Mouse (Mus musculus) induced T-regulatory cell, adult 2 months (primary cell): ENCODE results near the gene Frmpd2.
"Not testable (repeated sequence)": the region's sequence is repeated elsewhere in the genome, so short reads cannot be mapped to it uniquely, and the experiment has no call there.

Experiments
- DNase-seq: peaks from one replicate; pipeline ENCODE4 v3.0.0-alpha.2; 2012; ENCODE audit warnings: low read depth

Frmpd2 gene

DNA sequence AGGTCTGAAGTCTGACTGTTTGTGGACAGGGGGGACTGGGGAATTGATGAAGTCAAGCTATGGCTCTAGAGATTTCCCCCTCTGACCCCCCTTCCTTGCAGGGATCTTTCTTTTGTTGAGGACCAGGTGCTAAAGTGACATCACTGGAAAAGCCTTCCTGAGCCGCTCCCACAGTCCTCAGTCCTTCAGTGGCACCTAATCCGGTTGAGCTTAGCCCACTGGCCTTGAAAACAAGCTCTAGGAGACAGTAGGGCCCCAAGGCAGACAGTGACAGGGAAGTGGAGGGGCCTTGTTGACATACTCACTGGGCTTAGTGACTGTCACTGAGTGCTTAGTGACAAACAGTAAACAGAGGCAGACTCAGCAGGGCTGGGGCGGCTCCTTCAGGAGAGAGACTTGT is at the start of gene Frmpd2:
Frmpd2 (plus strand) TSS at position 366 of the 400 bp plus-strand sequence.
- DNase-seq, result no peak

DNA sequence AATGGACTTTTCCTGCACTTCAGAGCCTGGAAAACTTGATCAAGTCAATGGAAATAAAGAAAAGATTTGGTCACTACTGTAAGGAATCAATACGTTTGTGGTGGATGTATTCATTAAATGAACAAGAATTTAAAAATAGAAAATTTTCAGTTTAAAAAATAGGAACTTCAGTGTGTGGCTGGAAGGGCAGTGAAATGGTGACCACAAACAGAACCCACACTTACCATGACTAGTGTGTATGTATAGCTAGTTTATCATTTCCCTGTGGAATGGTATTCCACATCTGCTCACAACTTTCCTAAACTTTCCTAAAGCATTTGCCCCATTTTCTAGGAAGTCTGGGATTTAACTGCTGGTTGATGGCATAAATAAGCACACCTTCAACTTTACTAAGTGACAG is 48.5 kb upstream of the Frmpd2 start:
- no peak for DNase-seq

DNA sequence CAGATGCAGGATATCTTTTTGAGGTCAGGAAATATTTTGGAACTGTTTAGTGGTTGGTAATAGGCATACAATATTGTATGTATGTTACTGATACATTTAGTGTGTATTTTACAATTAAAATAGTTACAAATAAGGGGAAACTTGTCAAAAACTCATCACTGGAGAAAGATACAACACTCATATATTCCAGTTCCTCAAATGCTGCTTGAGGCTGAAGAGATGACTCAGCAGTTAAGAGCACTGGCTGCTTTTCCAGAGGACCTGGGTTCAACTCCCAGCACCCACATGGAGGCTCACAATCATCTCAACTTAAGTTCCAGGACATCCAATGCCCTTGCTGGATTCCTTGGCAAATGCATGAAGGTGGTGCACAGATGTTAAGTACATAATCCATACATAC is 47.4 kb upstream of the Frmpd2 start:
- DNase-seq, result no peak

DNA sequence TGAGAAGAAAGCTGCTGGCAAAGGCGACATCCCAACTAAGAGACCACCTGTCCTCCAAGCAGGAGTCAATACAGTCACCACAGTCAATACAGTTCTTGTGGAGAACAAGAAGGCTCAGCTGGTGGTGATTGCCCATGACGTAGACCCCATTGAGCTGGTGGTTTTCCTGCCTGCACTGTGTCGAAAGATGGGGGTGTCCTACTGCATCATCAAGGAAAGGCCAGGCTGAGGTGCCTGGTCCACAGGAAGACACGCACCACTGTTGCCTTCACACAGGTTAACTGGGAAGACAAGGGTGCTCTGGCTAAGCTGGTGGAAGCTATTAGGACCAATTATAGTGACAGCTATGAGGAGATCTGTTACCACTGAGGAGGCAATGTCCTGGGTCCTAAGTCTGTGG is 39.0 kb upstream of the Frmpd2 start:
- DNase-seq, result not testable (repeated sequence)

DNA sequence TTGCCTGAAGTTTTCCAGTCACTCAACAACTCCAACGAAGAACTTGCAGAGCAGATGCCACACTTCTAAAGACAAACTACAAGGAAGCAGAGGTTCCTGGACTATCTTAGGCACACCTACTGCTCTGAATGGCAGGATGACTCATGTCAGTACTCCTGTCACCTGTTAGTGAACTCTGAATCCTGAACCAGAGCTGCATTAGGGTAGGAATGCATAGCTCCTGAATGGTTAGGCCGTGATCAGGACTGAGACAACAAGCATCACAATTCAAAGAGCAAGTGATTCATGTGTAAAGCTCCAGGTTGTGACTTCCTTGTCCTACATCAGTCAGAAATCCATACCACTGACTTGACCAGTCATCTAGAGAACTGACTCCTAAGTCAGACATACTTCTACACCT is 27.7 kb upstream of the Frmpd2 start:
- peak; percentile 54 for DNase-seq

DNA sequence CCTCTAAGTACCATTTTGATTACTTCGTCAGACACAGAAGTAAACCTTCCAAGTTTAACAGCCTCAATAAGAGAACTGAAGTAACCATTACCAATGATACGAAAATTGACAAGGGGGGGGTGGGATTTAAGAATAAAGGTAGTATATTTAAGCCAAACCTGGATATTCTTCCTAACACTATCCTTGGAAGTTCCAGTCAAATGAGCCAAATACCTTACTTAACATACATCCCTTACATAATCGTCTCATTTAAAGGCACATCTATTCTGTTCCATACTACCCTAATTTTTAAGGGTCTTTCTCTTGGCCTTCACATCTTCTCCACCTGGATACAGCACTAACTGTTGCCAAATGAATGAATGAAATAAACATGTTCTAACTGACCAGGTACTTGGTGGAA is 25.5 kb upstream of the Frmpd2 start:
- DNase-seq, result peak; percentile 37

DNA sequence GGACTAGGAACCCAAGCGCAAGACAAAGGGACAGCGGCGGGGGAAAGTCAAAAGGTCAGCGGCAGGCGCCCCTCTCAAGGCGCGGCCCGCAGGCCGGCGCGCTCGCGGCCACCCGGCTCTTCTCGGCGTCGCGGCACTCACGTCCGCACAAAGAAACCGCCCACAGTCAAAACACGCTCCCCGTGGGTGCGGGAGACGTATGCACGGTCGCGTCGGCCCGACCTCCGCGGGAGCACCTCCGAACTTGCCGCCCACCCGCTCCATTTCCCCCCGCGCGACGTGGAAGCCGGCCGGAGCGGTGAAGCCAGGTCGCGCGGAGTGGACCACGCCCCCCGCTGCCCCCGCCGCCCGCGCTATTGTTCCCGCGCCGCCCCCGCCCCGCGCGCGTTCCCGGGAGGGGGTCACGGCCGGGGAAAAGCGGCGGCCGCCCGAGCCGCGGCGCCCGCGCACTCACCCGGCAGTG is 24.9 kb upstream of the Frmpd2 start:
- DNase-seq, result no peak

DNA sequence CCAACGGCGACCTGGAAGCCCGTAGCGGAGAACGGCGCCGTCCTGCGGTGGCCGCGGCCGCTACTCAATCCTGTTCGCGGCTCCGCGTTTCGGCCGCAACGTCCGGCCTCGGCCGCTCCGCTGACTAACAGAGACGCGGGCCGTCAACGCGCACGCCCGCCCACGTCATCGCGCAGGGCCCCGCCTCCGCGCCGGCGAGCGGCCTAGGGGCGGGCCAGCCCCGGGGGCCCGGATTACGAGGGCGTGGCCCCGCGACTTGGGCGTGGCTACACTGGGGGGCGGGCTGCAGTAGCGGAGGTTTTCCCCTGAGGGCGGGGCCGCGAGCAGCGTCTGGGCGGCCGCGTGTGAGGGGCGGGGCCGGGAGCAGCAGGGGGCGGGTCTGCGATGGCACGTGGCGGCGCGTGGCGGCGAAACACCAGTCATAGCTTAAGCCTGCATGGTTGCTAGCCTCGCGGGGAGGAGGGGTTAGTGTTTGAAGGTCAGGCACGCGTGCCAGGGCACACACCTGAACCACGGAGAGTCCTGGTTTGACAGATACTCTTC is 24.4 kb upstream of the Frmpd2 start, which contains the start of gene Mapk8:
Mapk8 (minus strand) TSS at position 132 of the 543 bp plus-strand sequence.
- DNase-seq, result peak; percentile 97

DNA sequence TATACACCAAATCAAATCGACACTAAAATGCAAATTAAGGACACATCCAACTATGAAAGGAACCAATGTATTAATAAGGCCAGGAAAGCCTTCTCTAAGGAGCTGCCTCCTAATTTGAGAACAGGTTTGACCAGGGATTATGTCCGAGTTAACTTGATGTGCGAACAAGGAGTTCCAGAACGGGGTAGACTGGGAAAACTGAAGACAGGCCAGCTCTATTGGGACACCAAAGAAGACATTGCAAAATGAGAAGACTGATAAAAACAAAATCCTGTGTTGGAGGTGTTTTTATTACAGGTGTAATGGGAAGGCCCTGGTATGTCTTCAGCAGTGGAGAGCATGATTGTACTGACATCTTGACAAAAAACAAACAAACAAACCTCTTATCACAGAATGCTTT is 23.2 kb upstream of the Frmpd2 start:
- DNase-seq, result no peak

DNA sequence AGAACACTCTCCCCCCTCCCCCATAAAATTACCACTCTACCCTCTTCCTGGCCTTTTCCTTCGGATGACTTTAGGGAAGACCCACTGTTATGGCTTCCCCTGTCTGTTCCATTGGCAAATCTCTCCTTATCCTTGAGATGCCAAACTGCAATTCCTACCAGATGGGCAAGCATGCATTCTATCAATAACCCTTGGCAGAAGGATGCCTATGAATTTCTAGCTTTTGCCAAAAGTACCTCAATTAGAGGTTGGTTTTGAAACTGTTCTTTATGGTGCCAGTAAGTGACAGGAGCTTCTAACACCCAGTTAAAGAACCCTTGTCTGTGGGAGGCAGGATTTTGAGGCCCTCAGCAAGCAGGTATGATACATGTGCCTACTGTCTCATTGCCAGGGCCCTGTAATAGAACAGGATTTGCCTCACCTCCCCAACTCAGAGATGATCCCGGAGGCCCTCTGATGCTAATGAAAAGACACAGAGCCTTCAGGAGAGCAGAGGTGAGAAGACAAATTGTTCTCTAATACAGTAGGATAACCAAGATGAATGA is 22.1 kb upstream of the Frmpd2 start:
- no peak for DNase-seq

DNA sequence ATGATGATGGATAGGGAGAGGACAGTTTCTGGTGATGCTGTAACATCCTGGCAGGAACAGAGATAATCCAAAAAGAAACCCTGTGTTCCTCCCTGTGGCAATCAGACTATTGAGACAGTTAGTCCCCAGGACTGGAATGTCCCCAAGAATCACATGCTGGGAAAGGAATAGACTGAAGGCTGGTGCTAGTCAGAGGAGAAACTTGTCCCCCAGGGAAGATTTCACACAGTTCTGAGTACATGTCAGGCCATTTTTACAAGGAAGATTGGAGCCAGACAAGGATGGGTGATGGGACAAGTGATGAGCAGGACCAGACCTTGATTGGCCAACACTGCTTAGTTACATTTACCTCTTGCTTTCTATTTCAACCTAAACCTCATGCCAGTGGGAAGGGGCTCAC is 21.2 kb upstream of the Frmpd2 start:
- DNase-seq, result no peak

DNA sequence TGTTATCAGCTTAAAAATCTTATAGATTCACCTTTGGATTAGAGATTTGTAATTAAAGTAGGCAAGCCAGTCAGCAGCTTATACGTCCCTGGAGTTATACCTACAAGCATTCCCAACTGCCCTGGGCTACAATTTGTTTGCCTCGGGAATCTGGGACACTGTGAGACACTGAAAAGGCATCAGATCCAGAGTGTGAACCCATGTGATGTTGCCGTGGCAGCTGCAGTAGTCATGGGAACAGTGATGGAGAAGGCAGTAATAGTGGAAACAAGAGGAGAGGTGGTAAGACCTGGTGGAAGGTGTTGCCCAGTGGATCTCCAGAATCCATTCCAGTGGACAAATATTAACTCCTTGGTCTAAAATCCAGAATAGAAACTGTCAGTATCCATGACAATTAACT is 7.8 kb upstream of the Frmpd2 start:
- no peak for DNase-seq

DNA sequence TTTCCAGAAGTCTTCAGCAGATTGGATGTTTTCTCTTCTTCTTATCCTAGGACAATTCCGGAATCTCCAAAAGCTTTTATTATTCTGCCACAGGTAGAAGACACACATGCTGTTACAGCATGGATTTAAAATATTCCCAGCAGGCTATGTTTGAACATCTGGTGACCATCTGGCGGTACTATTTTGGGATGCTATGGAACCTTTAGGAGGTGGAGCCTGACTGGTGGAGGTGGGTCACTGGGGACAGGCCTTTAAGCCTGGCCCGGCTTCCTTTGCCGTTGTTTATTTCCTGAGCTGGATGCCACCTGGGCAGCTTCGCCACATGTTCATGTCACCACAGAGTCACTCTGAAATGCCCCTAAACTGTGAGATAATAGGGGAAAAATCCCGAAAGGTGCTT is 3.7 kb upstream of the Frmpd2 start:
- DNase-seq, result no peak

DNA sequence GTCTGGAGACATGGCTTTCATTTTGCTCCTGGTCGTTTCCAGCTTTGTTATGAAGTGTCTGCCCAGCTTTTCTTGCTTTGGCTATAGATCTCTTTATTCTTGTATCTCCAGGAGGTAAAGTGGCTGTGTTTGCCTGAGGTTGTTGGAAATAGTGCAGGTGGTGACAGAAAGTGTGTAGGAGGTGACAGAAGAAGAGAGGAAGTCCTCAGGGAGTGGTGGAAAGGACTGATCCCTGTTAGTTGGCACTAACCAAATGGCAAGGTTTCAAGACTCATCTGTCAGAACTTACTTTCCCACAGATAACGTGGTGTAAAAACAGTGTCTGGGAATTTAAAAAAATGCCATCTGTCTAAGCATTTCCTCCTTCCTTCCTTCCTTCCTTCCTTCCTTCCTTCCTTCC is 3.0 kb downstream of the Frmpd2 start:
- no peak for DNase-seq

DNA sequence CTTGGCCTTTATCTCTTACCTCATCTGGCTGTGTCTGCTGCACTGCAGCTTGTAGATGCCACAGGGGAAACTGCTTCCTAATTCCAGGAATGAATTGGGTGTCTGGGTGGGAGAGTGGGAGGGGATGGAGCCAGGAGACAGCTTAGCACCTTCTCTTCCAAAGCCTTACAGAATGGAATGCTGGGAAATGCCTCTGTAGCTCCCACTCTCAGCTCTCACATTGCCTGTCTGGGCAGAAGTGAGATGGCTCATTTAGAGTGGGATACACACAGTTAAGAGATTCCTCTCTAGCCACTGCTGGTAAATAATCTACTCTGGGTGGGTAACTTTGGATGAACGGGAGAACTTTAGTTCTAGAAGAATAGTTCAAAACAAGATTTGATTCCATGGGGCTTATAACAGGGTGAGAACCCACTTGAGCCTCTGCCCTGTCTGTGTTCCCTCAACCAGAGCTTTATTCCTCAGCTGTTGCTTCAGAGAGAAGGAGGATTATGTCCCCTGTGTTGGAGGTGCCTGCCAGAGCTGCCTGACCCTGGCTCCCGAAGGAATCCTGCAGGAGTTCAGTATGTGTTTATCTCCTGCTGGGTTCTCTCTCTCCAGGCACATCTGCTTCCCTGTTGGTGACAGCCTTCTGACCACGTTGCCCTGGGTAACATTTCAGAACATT is 4.7 kb downstream of the Frmpd2 start:
- no peak for DNase-seq

DNA sequence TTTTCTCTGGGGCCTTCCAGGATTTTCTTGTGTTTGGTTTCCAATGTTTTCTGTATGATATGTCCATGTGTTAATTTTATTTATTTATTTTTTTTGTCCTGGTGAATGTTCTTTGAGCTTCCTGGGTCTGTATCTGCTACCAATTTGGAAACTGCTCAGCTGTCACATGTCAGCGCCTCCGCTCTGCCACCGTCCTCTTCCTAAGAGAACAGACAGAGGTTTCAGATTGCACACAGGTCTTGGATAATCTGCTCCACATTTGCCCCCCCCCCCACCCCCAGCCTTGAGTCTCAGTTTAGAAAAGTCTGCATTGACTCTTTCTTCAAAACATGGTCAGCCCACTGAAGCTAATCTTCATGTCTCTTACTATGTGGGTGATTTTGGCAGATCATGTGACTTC is 10.5 kb downstream of the Frmpd2 start:
- DNase-seq, result no peak

DNA sequence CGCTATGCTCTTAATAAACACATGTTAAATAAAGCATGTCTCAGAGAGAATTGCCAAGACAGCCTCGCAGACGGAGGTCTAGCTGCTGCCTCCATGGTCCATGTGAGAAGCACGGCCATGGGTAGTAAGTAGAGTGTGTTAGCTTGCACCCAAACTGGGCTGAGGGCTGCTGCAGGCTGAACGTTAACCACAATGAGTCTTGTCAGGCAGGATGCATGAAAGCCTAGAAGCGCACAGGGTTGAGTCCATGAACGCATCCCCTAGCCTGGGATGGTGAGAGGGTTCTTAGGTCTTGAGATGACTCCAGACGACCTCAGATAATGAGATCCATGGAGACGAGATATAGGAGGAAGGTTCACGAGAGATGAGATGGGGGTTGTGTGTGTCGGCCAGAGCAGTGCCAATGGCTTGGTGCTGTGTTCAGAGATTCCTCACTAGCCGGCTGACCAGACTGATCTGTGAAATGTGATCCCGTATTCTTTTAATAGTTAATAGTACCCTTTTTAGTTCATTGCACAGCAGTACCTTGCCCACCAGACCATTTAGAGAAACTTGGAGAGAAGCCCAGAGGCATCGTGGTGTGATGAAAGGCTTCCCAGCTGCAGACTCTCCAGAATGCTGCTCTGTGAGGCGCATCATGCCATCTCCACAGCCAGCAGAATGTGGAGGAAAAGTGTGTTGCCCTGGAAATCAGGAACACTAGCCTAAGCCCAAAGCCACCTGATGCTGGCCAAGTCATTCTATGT is 16.5 kb downstream of the Frmpd2 start:
- DNase-seq, result no peak

DNA sequence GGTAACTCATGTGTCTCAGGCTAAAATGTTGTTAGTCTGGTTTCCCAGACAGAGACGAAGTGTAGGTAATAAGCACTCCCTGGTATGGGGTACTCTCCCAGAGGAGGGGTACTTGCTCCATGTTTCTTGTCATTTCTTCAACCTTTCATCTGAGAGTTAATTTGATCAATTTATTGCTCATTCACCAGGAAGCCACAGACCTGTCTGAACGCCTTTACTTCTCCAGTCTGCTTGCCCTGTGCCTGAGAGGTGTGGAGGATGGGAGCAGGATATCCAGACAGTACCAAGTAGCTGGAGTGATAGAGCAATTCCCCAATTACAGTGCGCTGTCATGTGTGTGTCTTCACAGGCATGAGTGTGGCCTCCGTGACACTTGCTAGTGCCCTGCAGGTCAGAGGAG is 23.7 kb downstream of the Frmpd2 start:
- DNase-seq, result no peak

DNA sequence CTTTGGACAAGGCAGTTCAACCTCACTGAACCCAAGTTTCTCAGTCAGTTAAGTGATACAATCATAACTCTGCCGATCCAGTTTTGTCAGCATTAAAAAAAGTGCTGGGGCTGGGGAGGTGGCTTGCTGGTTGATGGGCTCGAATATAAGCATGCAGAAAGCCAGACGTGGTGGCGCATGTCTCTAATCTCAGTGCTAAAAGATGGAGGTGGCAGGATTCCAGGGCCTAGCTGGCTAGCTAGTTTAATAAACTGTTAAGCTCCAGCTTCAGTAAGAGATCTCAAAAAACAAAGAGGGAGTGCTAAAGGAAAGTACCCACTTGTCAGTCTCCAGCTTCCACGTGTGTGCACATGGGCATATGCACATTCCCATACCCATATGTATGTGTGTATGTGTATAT is 25.9 kb downstream of the Frmpd2 start:
- DNase-seq, result no peak

DNA sequence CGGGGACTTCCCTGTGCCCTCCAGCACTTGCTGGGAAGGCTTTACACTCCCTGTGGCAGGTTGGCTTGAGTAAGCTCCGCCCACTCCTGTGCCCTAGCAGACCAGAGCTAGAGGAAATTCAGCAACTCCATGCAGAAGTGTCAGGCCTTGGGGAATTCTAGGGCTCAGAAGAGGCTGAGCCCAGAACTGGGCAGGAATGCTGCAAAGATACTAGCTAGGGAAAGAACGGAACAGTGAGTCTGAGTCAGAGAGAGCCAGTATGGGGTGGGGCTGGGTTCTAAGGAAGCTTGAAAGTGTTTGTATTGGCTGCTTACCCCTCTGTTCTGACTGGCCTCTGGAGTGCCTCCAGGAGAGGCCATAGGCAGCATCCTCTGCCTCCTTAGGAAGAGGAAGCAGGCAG is 27.4 kb downstream of the Frmpd2 start:
- DNase-seq, result no peak

DNA sequence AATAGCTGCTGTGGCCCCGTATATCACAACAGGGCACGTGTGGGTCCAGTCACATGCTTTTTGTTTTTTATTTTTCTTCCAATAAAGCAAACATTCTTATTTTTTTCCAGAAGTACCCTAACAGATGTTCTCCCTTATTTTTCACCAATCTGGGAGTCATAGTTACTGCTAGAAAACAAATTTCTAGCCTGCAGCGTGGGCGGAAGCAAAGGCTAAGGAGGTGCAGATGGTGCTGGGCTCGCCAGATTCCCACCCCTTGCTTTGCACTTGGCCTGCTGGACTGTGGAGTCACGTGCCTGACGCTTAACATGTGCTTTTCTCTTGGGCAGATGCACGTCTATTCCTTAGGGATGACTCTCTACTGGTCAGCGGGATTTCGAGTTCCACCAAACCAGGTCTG is 29.1 kb downstream of the Frmpd2 start:
- DNase-seq, result no peak

DNA sequence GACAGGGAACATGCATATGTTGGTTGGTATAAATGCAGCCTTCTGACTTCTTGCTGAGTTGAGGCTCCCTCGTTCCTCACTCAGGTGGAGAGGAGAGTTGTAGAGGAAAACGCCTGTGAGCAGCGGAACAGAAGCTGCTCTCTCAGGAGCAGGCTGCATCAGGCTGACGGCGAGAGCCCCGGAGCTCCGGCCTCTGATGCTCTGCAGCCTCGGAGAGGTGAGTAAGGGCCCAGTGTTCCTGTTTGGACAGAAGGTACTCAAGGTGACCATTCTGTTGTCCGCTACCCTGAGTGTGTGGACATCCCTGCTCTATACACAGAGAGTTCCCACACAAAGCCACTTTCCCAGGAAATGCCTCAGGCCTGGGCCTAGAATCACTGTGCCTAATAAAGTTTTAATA is 31.8 kb downstream of the Frmpd2 start:
- no peak for DNase-seq

DNA sequence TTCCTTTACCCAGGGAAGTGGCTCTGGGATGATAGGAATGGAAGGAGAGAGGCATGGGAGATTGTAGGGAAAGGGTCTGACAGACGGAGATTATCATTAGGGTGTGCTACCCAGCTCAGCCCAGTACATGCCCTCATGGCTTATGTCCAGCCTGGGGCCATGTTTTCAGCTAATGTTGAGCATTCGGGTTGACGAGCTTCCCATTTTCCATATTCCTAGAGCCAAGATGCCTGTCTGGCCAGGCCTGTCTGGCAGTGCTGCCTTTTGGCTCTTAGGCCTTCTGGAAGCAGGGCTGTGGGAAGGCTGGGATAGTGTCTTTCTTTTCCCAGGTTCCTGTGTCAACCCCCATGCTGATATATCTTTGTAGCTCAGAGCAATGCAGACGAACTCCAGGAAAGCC is 35.2 kb downstream of the Frmpd2 start:
- no peak for DNase-seq
